Mouse (Mus musculus) liver, postnatal 0 days (tissue): Measurements from ENCODE around the gene Sgk1.

Source experiments
- CTCF ChIP-seq: sonication (generic); IDR thresholded peaks from 2 replicates; pipeline ENCODE4 v1.5.1; 2016; ENCODE audit warnings: antibody characterized with exemption, low read depth
- EP300 ChIP-seq: IDR thresholded peaks from 2 replicates; pipeline ENCODE4 v1.6.1; 2016; ENCODE audit warnings: antibody characterized with exemption, low read depth, mild to moderate bottlenecking

DNA sequence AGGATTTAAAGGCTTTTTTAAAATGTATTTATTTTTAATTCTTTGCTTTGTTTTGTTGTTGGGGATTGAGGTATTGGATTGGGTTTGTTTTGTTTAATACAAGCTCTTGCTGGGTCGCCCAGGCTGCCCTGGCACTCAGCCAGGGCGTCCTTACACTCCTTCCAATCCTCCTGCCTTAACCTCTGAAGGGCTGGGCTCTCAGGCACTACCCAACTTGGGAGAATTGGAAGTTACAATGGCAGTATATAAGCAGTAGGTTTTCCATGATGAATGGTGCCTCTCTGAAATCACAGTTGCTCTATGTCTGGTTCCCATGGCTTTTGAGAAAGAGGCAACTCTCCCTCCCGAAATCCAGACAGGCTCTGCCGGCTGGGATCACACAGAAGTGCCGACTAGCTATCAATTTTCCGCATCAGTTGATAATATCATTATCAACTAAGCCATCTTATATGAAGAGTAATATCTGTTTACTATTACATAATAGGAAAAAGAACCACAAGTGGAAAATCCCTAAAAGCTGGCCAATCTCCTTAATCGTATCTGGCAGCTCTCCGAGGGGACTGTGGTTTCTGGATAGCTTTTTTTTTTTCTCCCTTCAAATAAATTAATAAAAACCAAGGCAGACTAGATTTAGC is 40.8 kb downstream of the Sgk1 start:
- TF ChIP-seq CTCF = no peak
- TF ChIP-seq EP300 = no peak
